Mouse (Mus musculus) thymus, adult 2 months (tissue): ENCODE measurements around the gene Efhb. TPM values are rescaled to one million over a fixed set of nuclear protein-coding genes. Genes with fewer than 3 reads are reported as not detected.

Source experiments
- DNase-seq: peaks from one replicate; pipeline ENCODE4 v3.0.0; 2021
- H3K27ac ChIP-seq: fragments of 200-500 bp; 2 replicates; pipeline ENCODE4 v1.5.1; 2012; ENCODE audit warnings: low read length, control low read depth; ENCODE audit not compliant: control insufficient read depth, insufficient read depth
- H3K27me3 ChIP-seq: fragments of 200-500 bp; 2 replicates; pipeline ENCODE4 v1.6.1; 2012; ENCODE audit warnings: mild to moderate bottlenecking, low read length, moderate library complexity, mixed read lengths; ENCODE audit not compliant: control insufficient read depth, insufficient read depth
- H3K36me3 ChIP-seq: fragments of 200-500 bp; 2 replicates; pipeline ENCODE4 v1.6.1; 2012; ENCODE audit warnings: mild to moderate bottlenecking, low read length, moderate library complexity; ENCODE audit not compliant: control insufficient read depth, insufficient read depth
- H3K4me1 ChIP-seq: fragments of 200-500 bp; replicated peaks from 2 replicates; pipeline ENCODE4 v1.6.1; 2012; ENCODE audit warnings: low read length; ENCODE audit not compliant: control insufficient read depth, insufficient read depth
- H3K4me3 ChIP-seq: fragments of 200-500 bp; 2 replicates; pipeline ENCODE4 v1.5.1; 2012; ENCODE audit warnings: mild to moderate bottlenecking, low read length, control low read depth, moderate library complexity; ENCODE audit not compliant: control insufficient read depth, insufficient read depth
- CTCF ChIP-seq: fragments of 200-500 bp; IDR thresholded peaks from 2 replicates; pipeline ENCODE4 v1.5.1; 2012; ENCODE audit warnings: mild to moderate bottlenecking, control low read depth, low read length, moderate library complexity, borderline replicate concordance; ENCODE audit not compliant: control insufficient read depth, poor library complexity, insufficient read depth; ENCODE audit errors: extremely low read depth
- POLR2A ChIP-seq: fragments of 200-500 bp; IDR thresholded peaks from 2 replicates; pipeline ENCODE4 v1.6.1; 2012; ENCODE audit warnings: mild to moderate bottlenecking, low read length, control low read depth, moderate library complexity; ENCODE audit not compliant: control insufficient read depth, poor library complexity, insufficient read depth; ENCODE audit errors: extremely low read depth
- WGBS: fragments of 180-500 bp; shearing (Covaris S2); methylation state at CpG from one replicate; pipeline ENCODE4 v1.1.7; 2018; 5-methylcytosine and 5-hydroxymethylcytosine counted together
- polyA plus RNA-seq: library from polyadenylated mRNA; depleted of rRNA; stranded (reverse); fragments of >200 nt; gene quantifications from 2 replicates; pipeline ENCODE4 v1.2.3, GENCODE M21; 2012; rRNA removed

Gene Efhb
- 0.06 and 0.19 TPM in 2 replicates for polyA plus RNA-seq

GRCm38 (mm10) chr17:53462603-53463495, at the start of gene Efhb:
Gene Efhb, minus strand, starts transcription at chr17:53463321.
- TF ChIP-seq CTCF (no peak), POLR2A (no peak)
- Histone ChIP-seq H3K36me3 (no peaks in the 10 kb centered on the region), H3K4me1 (peaks cover 8% of the 10 kb centered on the region), H3K4me3 (peak within 1 kb of the TSS; percentile 30), H3K27ac (no peak within 1 kb of the TSS), H3K27me3 (no peaks in the 10 kb centered on the region)
- WGBS = 42% methylated on average over 26 of the region's 26 CpGs
- peak; percentile 80 for DNase-seq

- no peak overlapping the region for H3K27ac ChIP-seq
- no peak for DNase-seq
- no peaks in the 10 kb centered on the region; the same call in 1 of the 2 replicates for H3K36me3 ChIP-seq
- no peak for TF ChIP-seq CTCF
- TF ChIP-seq POLR2A = no peak
- WGBS = 92% methylated on average over 2 of the region's 2 CpGs
- no peak overlapping the region for H3K4me3 ChIP-seq
- H3K4me1 ChIP-seq = no peaks in the 10 kb centered on the region
- no peaks in the 10 kb centered on the region for H3K27me3 ChIP-seq
Measured at GRCm38 (mm10) chr17:53512311-53512951, 49.3 kb upstream of the Efhb start.

GRCm38 (mm10) chr17:53502966-53503365, 39.8 kb upstream of the Efhb start:
- no peak for DNase-seq
- H3K36me3 ChIP-seq = peaks cover 59% of the 10 kb centered on the region

GRCm38 (mm10) chr17:53489007-53489378, 25.9 kb upstream of the Efhb start:
- 100% methylated on average over 1 of the region's 1 CpGs for WGBS
- peaks cover 40% of the 10 kb centered on the region for H3K36me3 ChIP-seq
- no peaks in the 10 kb centered on the region for H3K27me3 ChIP-seq
- TF ChIP-seq CTCF (no peak), POLR2A (no peak)
- no peak overlapping the region for H3K27ac ChIP-seq
- no peak overlapping the region for H3K4me3 ChIP-seq
- no peak for DNase-seq
- no peaks in the 10 kb centered on the region for H3K4me1 ChIP-seq

More at GRCm38 (mm10) chr17:53502966-53503365, 39.8 kb upstream of the Efhb start:
- TF ChIP-seq CTCF (no peak), POLR2A (no peak)
- Histone ChIP-seq H3K27me3 (no peaks in the 10 kb centered on the region), H3K27ac (no peak overlapping the region), H3K4me1 (no peaks in the 10 kb centered on the region), H3K4me3 (no peak overlapping the region)
- 99% methylated on average over 2 of the region's 2 CpGs for WGBS

GRCm38 (mm10) chr17:53488291-53489006, 25.3 kb upstream of the Efhb start:
- Histone ChIP-seq H3K4me1 (no peaks in the 10 kb centered on the region), H3K27me3 (no peaks in the 10 kb centered on the region), H3K27ac (no peak overlapping the region), H3K4me3 (no peak overlapping the region), H3K36me3 (peaks cover 37% of the 10 kb centered on the region)
- TF ChIP-seq CTCF (no peak), POLR2A (no peak)
- no peak for DNase-seq
- 75% methylated on average over 4 of the region's 4 CpGs for WGBS

- Histone ChIP-seq H3K4me3 (no peak overlapping the region), H3K27ac (no peak overlapping the region), H3K27me3 (no peaks in the 10 kb centered on the region), H3K4me1 (peaks cover 3% of the 10 kb centered on the region), H3K36me3 (peaks cover 12% of the 10 kb centered on the region)
- TF ChIP-seq CTCF (no peak), POLR2A (no peak)
- no peak for DNase-seq
- 59% methylated on average over 7 of the region's 7 CpGs for WGBS
Measured at GRCm38 (mm10) chr17:53480433-53480832, 17.3 kb upstream of the Efhb start.
